Mouse (Mus musculus) kidney, adult 2 months (tissue): ENCODE data around the gene Nkpd1.

Experiments used
- CTCF ChIP-seq: fragments of 200-500 bp; conservative IDR thresholded peaks from 2 replicates; pipeline ENCODE4 v1.5.1; 2011; ENCODE audit warnings: low read depth, mild to moderate bottlenecking, control low read depth, low read length, moderate library complexity, mixed read lengths; ENCODE audit not compliant: insufficient read depth, insufficient read length
- POLR2A ChIP-seq: fragments of 200-500 bp; IDR thresholded peaks from one replicate; pipeline ENCODE4 v1.6.1; 2011; ENCODE audit warnings: low read depth, low read length, control low read depth

- TF ChIP-seq POLR2A (no peak), CTCF (no peak)
Observed at GRCm38 (mm10) chr7:19473875-19474443, 43.7 kb upstream of the Nkpd1 start.
